Mouse (Mus musculus) gastrocnemius, adult 18-20 months (tissue): ENCODE data around the gene Ankrd24. TPM values are rescaled to one million over a fixed set of nuclear protein-coding genes. Genes with fewer than 3 reads are reported as not detected.
A peak's percentile ranks its signal among the peaks of the same experiment; 100 is the strongest.
"Not testable (repeated sequence)": the region's sequence is repeated elsewhere in the genome, so short reads cannot be mapped to it uniquely, and the experiment has no call there.

Experiments
- DNase-seq: peaks from one replicate; pipeline ENCODE4 v3.0.0; 2021; ENCODE audit warnings: low spot score
- total RNA-seq, 2 experiments: library from RNA; stranded (reverse); gene quantifications; 2 replicates each; pipeline ENCODE4 v1.2.3; 2021

Gene Ankrd24
- total RNA-seq, 2 experiments from 2014 or later = 10.2 to 10.6 TPM

DNA sequence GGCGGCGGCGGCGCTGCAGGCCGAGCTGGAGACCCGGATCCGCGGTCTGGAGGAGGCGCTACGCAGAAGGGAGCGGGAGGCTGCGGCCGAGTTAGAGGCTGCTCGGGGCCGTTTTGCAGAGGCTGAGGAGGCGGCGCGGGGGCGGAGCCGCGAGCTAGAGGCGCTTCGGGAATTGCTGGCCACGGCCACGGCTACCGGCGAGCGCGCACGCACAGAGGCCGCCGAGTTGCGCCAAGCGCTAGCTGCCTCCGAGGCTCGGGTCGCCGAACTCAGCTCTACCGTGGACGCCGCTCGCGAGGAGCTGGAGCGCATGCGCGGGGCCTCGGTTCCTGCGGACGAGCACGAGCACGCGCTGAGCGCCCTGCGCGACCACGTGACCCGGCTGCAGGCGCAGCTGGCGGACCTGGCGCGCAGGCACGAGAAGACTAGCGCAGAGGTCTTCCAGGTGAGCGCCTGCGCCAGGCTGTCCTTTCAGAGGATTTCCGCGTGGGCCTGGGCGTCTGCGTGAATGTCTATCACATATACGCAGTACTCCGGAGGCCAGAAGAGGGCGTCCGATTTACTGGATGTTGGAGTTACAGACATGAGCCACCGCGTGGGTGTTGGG lies 15.2 kb downstream of the Ankrd24 start:
- peak; percentile 94 for DNase-seq

DNA sequence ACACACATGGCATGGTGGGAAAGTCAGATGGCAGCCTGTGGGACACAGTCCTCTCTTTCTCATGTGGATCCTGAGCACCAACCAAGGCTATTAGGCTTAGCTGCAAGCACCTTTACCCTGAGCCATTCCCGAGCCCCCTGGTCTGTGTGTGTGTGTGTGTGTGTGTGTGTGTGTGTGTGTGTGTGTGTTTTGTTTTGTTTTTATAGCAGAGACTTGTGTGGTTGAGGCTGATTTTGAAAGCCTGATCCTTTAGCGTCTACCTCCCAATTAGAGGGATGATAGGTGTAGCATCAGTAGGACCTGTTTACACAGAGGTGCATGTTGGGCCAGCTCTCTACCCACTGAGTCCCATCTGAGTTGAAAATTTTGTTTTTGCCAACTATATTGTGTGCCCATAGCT lies 15.8 kb downstream of the Ankrd24 start:
- no peak for DNase-seq

DNA sequence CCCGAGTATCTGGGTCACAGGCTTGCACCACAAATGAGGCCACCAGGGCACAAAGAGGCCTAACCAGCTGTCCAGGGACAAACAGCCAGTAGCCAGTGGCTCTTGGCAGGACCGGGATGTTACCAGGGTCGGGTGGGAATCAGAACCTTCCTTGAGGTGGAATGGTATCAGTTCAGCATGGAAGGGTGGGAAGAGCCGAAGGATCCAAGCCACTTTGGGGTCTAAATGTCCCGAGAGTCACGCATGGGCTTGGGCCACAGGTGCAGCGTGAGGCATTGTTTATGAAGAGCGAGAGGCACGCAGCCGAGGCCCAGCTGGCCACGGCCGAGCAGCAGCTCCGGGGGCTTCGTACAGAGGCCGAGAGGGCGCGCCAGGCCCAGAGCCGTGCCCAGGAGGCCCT lies 16.4 kb downstream of the Ankrd24 start:
- DNase-seq = no peak

DNA sequence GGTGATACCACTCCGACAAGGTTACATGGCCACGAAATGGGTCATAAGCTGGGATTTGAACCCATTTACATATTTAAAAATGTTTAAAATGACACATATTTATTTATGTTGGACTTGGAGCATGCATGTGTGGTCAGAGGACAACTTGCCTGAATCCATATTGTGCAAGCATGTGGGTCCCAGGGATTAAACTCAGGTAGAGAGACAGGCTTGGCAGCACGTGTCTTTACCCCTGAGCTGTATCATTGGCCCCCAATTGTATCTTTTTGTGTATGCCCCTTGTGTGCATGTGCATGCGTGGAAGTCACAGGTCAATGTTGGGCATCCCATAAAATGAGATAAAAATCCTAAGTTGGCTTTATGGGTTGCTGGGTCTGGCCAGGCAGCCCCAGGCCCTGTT lies 17.1 kb downstream of the Ankrd24 start:
- no peak for DNase-seq

DNA sequence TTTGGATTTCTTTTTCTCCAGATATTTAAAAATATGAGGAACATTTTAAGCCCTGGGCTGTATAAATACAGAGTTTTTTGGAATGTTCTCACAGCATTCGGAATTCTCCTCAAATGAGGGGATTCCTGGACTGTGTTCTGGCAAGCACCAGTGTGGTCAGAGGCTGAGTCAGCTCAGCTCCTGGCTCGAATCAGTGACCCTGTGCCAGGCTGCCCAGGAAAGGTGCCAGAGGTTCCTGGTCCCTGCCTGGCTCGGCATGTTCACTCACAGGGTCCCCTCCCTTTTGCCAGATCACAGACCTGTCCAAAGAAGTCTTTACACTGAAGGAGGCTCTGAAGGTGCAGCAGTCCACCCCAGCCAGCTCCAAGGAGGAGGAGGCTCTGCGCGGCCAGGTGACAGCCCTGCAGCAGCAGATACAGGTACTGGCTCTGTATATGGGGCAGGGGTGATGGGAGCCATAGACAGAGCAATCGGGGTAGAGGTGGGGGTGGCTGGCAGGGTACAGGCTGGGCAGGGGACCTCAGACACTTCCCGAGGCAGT lies 17.7 kb downstream of the Ankrd24 start:
- DNase-seq = no peak

DNA sequence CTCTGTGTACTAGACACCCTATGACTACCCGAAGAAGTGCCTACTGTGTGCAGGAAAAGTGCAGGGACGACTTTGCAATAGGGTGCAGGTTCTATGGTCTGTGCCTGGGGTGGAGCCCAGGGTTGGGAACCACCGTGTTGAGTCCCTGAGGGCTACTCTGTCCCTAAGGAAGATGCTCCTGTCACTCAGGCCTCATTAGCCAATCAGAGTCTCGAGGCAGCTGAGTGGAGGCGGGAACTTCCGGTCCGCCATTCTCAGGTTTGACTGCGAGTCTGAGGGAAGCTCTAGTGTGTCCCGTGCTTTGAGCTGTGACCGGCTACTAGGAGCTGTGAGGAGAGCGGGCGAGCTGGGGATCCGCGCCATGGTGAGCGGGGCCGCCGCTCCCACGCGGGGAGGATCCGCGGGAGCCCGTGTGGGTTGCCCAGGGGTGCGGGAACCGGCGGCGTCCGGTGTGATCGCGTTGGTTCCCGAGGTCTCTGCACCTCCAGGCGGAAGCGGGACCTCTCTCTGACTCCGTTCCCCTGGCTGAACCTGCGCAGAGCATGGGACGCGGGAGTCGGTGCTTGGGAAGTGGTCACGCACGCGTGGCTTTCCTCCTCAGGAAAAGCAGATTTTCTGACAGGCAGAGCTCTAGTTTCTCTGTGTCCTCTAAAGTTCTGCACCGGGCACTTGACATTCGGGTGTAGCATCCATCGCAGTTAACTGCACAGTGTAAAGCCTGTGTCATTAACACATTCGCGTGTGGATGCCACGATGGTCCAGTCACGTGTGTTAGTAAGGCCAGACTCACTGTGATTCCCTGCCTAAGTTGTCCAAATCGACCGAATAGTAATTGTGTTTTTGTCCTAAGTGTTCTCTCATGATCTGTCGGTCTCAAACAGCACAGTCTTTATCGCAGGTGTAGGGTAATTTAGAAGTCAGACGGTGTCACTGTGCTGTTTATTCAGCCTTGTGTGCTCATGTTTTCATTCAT lies 20.7 kb downstream of the Ankrd24 start, which contains the start of gene Gm10778:
Gene Gm10778 (plus strand): TSS at position 257 of the 973 bp plus-strand sequence.
- peak; percentile 90 for DNase-seq

DNA sequence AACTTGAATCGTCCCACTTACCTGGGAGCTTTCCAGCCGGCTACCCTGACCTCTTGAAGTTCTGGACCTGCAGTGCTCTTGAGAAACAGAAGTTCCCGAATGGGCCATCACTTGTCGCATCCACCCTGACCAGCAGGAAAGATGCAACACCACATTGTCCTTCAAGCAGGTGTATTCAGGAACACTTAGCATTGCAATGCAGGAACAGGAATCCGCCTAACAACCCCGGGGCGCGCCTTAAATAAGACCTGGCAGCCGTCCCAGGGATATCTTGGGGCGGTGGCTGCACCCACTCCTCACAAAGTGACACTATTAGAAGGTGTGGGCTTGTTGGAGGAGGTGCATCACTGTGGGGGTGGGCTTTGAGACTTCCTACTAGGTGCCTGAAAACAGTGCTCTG lies 26.8 kb downstream of the Ankrd24 start:
- no peak for DNase-seq

DNA sequence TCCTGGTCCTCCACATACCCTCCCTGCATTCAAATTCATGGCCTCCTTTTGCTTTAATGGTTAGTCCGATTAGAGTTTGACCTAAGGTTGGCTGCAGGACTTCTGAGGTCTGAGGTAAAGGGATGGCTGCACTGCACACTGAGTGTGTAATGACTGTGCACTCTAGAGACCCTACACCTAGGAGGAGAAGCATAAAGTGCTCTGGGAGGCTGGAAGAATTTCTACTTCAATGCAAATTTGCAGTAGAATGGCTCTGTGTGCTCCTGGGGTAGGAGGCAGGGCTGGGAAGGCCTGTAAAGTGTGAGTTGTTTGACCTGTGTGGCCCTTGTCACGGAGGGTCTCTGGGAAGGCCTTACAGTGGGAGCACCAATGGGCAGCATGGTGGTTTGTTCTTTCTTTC lies 27.8 kb downstream of the Ankrd24 start:
- no peak for DNase-seq

DNA sequence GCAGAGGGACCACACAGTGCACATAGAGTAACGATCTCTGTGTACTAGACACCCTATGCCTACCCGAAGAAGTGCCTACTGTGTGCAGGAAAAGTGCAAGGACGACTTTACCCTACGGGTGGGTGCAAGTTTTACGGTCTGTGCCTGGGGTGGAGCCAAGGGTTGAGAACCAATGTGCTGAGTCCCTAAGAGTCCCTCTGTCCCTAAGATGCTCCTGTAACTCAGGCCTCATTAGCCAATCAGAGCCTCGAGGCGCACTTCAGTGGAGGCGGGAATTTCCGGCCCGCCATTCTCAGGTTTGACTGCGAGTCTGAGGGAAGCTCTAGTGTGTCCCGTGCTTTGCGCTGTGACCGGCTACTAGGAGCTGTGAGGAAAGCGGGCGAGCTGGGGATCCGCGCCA lies 58.8 kb downstream of the Ankrd24 start:
- not testable (repeated sequence) for DNase-seq

Other genes starting within 250 kb of the Ankrd24 start
- 10 to 100 TPM; 41.1 to 44.1 TPM for gene Dohh, start 244.1 kb upstream of the Ankrd24 start, total RNA-seq
- under 1 TPM; 0.57 to 0.97 TPM for gene Gm48551, start 244.1 kb upstream of the Ankrd24 start, total RNA-seq
- gene Gm48552, start 239.5 kb upstream of the Ankrd24 start, total RNA-seq = under 1 TPM in 1 of 2 experiments, not detected in 1; 0.34 TPM
- gene Smim24, start 235.5 kb upstream of the Ankrd24 start, total RNA-seq = not detected
- 100 to 1,000 TPM; 232 to 244 TPM for gene Nfic, start 172.9 kb upstream of the Ankrd24 start, total RNA-seq
- under 1 TPM; 0.05 to 0.07 TPM for gene Celf5, start 145.8 kb upstream of the Ankrd24 start, total RNA-seq
- gene Ncln, start 132.1 kb upstream of the Ankrd24 start, total RNA-seq = 10 to 100 TPM; 41.0 to 45.8 TPM
- under 1 TPM; 0.71 to 0.78 TPM for gene S1pr4, start 128.4 kb upstream of the Ankrd24 start, total RNA-seq
- gene Gna15, start 104.3 kb upstream of the Ankrd24 start, total RNA-seq = under 1 TPM; 0.53 to 0.57 TPM
- gene Gna11, start 83.3 kb upstream of the Ankrd24 start, total RNA-seq = 10 to 100 TPM; 26.2 to 31.8 TPM
- gene Aes, start 69.1 kb upstream of the Ankrd24 start, total RNA-seq = 100 to 1,000 TPM; 947 to 962 TPM
- gene Tle2, start 54.0 kb upstream of the Ankrd24 start, total RNA-seq = 1 to 10 TPM; 4.9 to 7.4 TPM
- gene Tle6, start 27.5 kb upstream of the Ankrd24 start, total RNA-seq = 1 to 10 TPM; 4.5 to 6.1 TPM
- 1 to 10 TPM; 3.1 to 3.3 TPM for gene BC025920, start 22.3 kb upstream of the Ankrd24 start, total RNA-seq
- gene Sirt6, start 743 bp upstream of the Ankrd24 start, total RNA-seq = 1 to 10 TPM; 4.4 to 4.7 TPM
- gene Gm10778, start 20.5 kb downstream of the Ankrd24 start, total RNA-seq = 1 to 10 TPM; 1.4 to 1.6 TPM
- 1 to 10 TPM; 5.2 to 6.2 TPM for gene Zfp433, start 76.3 kb downstream of the Ankrd24 start, total RNA-seq
- gene Gm3055, start 142.6 kb downstream of the Ankrd24 start, total RNA-seq = under 1 TPM; 0.53 to 0.95 TPM
- under 1 TPM; 0.78 to 1.00 TPM for gene Gm4767, start 183.6 kb downstream of the Ankrd24 start, total RNA-seq
- 1 to 10 TPM in 1 of 2 experiments, under 1 TPM in 1; 0.95 to 2.0 TPM for gene Gm32687, start 235.4 kb downstream of the Ankrd24 start, total RNA-seq